Mouse (Mus musculus): ENCODE results near the gene Ptpro. TPM values are rescaled to one million over a fixed set of nuclear protein-coding genes. Genes with fewer than 3 reads are reported as not detected.
"Not testable (repeated sequence)": the region's sequence is repeated elsewhere in the genome, so short reads cannot be mapped to it uniquely, and the experiment has no call there.

Gene Ptpro
- polyA plus RNA-seq, 1 experiment from 2014 or later = 23.2 TPM

GRCm38 (mm10) chr6:137469541-137469940 is 217.4 kb downstream of the Ptpro start:
- no peak for ATAC-seq (ENCODE audit: low FRiP score)
- Histone ChIP-seq H3K4me1 (peaks cover 22% of the 10 kb centered on the region), H3K9me3 (peaks cover 6% of the 10 kb centered on the region; the same call in 1 of the 2 replicates), H3K4me3 (replicated peaks) (no peak overlapping the region), H3K4me2 (no peak overlapping the region), H3K36me3 (replicated peaks) (no peaks in the 10 kb centered on the region), H3K27ac (no peak overlapping the region), H3K27me3 (peaks cover 61% of the 10 kb centered on the region), H3K9ac (no peak overlapping the region)
- WGBS = 96% methylated on average over 4 of the region's 4 CpGs

GRCm38 (mm10) chr6:137470901-137471598 is 218.9 kb downstream of the Ptpro start:
- ATAC-seq (ENCODE audit: low FRiP score) = peak; percentile 76
- Histone ChIP-seq H3K27me3 (peaks cover 60% of the 10 kb centered on the region), H3K36me3 (replicated peaks) (no peaks in the 10 kb centered on the region), H3K27ac (peak overlapping the region; percentile 50), H3K9me3 (peaks cover 7% of the 10 kb centered on the region; the same call in 1 of the 2 replicates), H3K4me1 (peaks cover 22% of the 10 kb centered on the region), H3K4me2 (no peak overlapping the region), H3K9ac (no peak overlapping the region), H3K4me3 (replicated peaks) (no peak overlapping the region)
- 31% methylated on average over 11 of the region's 11 CpGs for WGBS

DNA sequence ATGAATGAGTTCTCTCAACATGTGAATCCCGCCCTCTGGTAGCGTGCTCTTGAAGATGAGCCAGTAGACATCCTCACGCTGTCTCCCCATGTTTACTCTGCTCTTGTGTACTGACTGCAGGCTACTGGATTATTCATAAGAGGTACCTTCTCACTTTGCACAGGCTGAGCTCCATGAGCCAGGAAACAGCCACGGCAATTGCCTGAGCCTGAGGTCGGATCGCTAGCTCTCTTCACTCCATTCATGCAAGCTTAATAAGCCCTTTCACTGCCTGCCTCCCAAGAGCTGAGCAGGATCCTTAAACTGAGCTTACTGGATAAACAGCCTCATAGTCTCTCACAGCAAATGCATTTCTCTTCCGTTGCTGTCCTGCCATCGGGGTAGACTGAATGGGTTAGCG is 220.0 kb downstream of the Ptpro start:
- no peak overlapping the region for H3K4me2 ChIP-seq
- 52% methylated on average over 9 of the region's 9 CpGs for WGBS
- H3K27me3 ChIP-seq = peaks cover 55% of the 10 kb centered on the region
- H3K9ac ChIP-seq = no peak overlapping the region
- 0 out of 2 replicates have a peak overlapping the region, but pooled peaks have one; percentile 11 for H3K27ac ChIP-seq
- H3K9me3 ChIP-seq = peaks cover 10% of the 10 kb centered on the region; the same call in 1 of the 2 replicates
- peak; percentile 31; the same call in 1 of the 2 replicates for ATAC-seq (ENCODE audit: low FRiP score)
- H3K4me3 ChIP-seq (replicated peaks) = no peak overlapping the region
- no peaks in the 10 kb centered on the region for H3K36me3 ChIP-seq (replicated peaks)
- H3K4me1 ChIP-seq = peaks cover 22% of the 10 kb centered on the region

DNA sequence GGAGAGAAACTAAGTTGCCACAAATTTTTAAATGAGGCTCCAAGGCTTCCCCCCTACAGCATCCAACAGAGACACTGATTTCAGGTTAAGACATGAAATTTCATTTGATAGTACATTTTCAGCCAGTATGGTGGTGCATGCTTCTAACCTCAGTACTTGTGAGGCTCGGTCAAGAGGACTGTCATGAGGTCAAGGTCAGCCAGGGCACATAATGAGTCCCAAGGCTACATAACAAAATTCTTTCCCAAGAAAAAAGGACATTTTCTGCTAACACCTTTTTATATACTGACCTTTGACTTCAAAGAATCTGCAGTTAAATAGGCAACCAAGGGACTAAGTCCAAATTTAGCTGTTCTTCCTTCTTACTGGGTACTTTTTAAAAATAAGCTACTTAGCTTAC is 221.3 kb downstream of the Ptpro start:
- no peak for ATAC-seq (ENCODE audit: low FRiP score)
- H3K27ac ChIP-seq = no peak overlapping the region
- peaks cover 42% of the 10 kb centered on the region for H3K27me3 ChIP-seq
- H3K9me3 ChIP-seq = peaks cover 10% of the 10 kb centered on the region; the same call in 1 of the 2 replicates
- H3K4me3 ChIP-seq (replicated peaks) = no peak overlapping the region
- H3K4me2 ChIP-seq = no peak overlapping the region
- peaks cover 22% of the 10 kb centered on the region for H3K4me1 ChIP-seq
- 75% methylated on average over 1 of the region's 1 CpGs for WGBS
- H3K9ac ChIP-seq = no peak overlapping the region
- no peaks in the 10 kb centered on the region for H3K36me3 ChIP-seq (replicated peaks)

GRCm38 (mm10) chr6:137475695-137476094 is 223.6 kb downstream of the Ptpro start:
- not testable (repeated sequence) for H3K36me3 ChIP-seq (replicated peaks); H3K9me3 ChIP-seq; ATAC-seq (ENCODE audit: low FRiP score); H3K4me2 ChIP-seq; H3K27ac ChIP-seq; H3K9ac ChIP-seq; H3K4me3 ChIP-seq (replicated peaks)
- 97% methylated on average over 5 of the region's 5 CpGs for WGBS
- H3K27me3 ChIP-seq = peaks cover 30% of the 10 kb centered on the region
- peaks cover 16% of the 10 kb centered on the region for H3K4me1 ChIP-seq

GRCm38 (mm10) chr6:137482891-137483290 is 230.8 kb downstream of the Ptpro start:
- Histone ChIP-seq H3K4me2 (no peak overlapping the region), H3K9ac (no peak overlapping the region), H3K27me3 (no peaks in the 10 kb centered on the region), H3K4me1 (no peaks in the 10 kb centered on the region), H3K36me3 (replicated peaks) (no peaks in the 10 kb centered on the region), H3K9me3 (no peaks in the 10 kb centered on the region), H3K4me3 (replicated peaks) (no peak overlapping the region), H3K27ac (no peak overlapping the region)
- ATAC-seq (ENCODE audit: low FRiP score) = no peak
- WGBS = 58% methylated on average over 7 of the region's 7 CpGs

GRCm38 (mm10) chr6:137487443-137487842 is 235.3 kb downstream of the Ptpro start:
- WGBS = 62% methylated on average over 6 of the region's 6 CpGs
- ATAC-seq (ENCODE audit: low FRiP score) = no peak
- Histone ChIP-seq H3K27me3 (no peaks in the 10 kb centered on the region), H3K4me1 (no peaks in the 10 kb centered on the region), H3K9me3 (no peaks in the 10 kb centered on the region), H3K4me2 (no peak overlapping the region), H3K4me3 (replicated peaks) (no peak overlapping the region), H3K9ac (no peak overlapping the region), H3K36me3 (replicated peaks) (no peaks in the 10 kb centered on the region), H3K27ac (no peak overlapping the region)

- H3K27ac ChIP-seq = no peak overlapping the region
- H3K4me1 ChIP-seq = no peaks in the 10 kb centered on the region
- ATAC-seq (ENCODE audit: low FRiP score) = no peak
- H3K9me3 ChIP-seq = no peaks in the 10 kb centered on the region
- no peak overlapping the region for H3K9ac ChIP-seq
- no peak overlapping the region for H3K4me2 ChIP-seq
- H3K36me3 ChIP-seq (replicated peaks) = no peaks in the 10 kb centered on the region
- no peak overlapping the region for H3K4me3 ChIP-seq (replicated peaks)
- WGBS = 94% methylated on average over 14 of the region's 14 CpGs
- H3K27me3 ChIP-seq = no peaks in the 10 kb centered on the region
Observed at GRCm38 (mm10) chr6:137490115-137490514, 238.0 kb downstream of the Ptpro start.

- Histone ChIP-seq H3K4me3 (replicated peaks) (no peak overlapping the region), H3K36me3 (replicated peaks) (no peaks in the 10 kb centered on the region), H3K4me1 (no peaks in the 10 kb centered on the region), H3K4me2 (no peak overlapping the region), H3K9me3 (no peaks in the 10 kb centered on the region), H3K27ac (no peak overlapping the region), H3K27me3 (no peaks in the 10 kb centered on the region), H3K9ac (no peak overlapping the region)
- WGBS = 80% methylated on average over 2 of the region's 2 CpGs
- ATAC-seq (ENCODE audit: low FRiP score) = no peak
Observed at GRCm38 (mm10) chr6:137491659-137492058, 239.5 kb downstream of the Ptpro start.

GRCm38 (mm10) chr6:137492582-137492981 is 240.5 kb downstream of the Ptpro start:
- 94% methylated on average over 4 of the region's 4 CpGs for WGBS
- no peak for ATAC-seq (ENCODE audit: low FRiP score)

DNA sequence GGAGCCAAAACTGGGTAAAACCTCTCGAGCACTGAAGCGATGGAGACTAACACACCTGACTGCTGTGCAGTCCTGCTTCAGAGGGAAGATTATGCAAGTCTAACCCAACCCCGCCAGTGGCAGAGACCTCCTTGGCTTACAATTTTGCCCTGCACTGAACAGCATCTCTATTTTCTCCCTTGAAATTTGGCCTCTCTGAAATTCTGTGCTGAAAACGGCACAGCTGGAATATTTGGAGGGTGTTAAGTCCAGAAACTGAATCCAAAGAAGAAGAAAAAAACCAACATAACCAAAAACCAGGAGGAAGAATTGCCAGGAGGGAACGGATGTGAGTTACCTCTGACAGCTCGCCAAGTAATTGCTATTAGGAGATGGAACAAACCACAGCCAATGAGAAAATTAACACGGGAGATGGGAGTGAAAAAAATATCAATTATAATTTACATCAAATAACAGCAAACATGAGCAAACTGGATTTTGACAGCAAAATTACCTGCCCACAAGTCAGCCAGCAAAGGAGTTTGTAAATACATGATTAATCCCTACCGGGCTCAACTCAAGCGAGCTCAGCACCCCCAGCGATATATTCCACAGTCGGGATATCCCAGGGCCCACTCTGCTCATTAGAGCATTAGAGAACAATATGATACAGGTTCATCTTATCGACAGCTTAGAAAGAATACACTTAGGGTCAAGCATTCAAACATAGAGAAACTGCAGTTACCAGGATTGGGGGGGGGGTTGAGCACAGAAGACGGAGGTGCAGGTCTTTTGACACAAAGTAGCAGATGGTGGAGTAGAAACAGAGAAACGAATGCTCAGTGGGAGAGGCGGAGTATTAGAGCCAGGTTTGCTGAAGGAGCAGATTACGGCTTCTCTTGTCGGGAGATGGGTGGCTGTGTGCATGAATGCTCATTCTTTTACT is 241.4 kb downstream of the Ptpro start:
- no peak overlapping the region for H3K27ac ChIP-seq
- no peaks in the 10 kb centered on the region for H3K4me1 ChIP-seq
- no peaks in the 10 kb centered on the region for H3K36me3 ChIP-seq (replicated peaks)
- H3K4me3 ChIP-seq (replicated peaks) = no peak overlapping the region
- no peak overlapping the region for H3K4me2 ChIP-seq
- ATAC-seq (ENCODE audit: low FRiP score) = no peak
- H3K9ac ChIP-seq = no peak overlapping the region
- 88% methylated on average over 17 of the region's 17 CpGs for WGBS
- no peaks in the 10 kb centered on the region for H3K9me3 ChIP-seq
- no peaks in the 10 kb centered on the region for H3K27me3 ChIP-seq

More at GRCm38 (mm10) chr6:137492582-137492981, 240.5 kb downstream of the Ptpro start:
- Histone ChIP-seq H3K4me3 (replicated peaks) (no peak overlapping the region), H3K36me3 (replicated peaks) (no peaks in the 10 kb centered on the region), H3K4me2 (no peak overlapping the region), H3K27me3 (no peaks in the 10 kb centered on the region), H3K9me3 (no peaks in the 10 kb centered on the region), H3K9ac (no peak overlapping the region), H3K4me1 (no peaks in the 10 kb centered on the region), H3K27ac (no peak overlapping the region)

GRCm38 (mm10) chr6:137494136-137494475 is 242.0 kb downstream of the Ptpro start:
- no peak overlapping the region for H3K4me3 ChIP-seq (replicated peaks)
- no peaks in the 10 kb centered on the region for H3K4me1 ChIP-seq
- H3K36me3 ChIP-seq (replicated peaks) = no peaks in the 10 kb centered on the region
- H3K27ac ChIP-seq = no peak overlapping the region
- no peak for ATAC-seq (ENCODE audit: low FRiP score)
- no peaks in the 10 kb centered on the region for H3K27me3 ChIP-seq
- no peaks in the 10 kb centered on the region for H3K9me3 ChIP-seq
- no peak overlapping the region for H3K9ac ChIP-seq
- H3K4me2 ChIP-seq = no peak overlapping the region
